19 mouse cellular contexts compared by ENCODE assay signal in genomic region chr2:18352620-18353019, GRCm38 (mm10). TPM values are rescaled to one million over a fixed set of nuclear protein-coding genes. Genes with fewer than 3 reads are reported as not detected.
A peak's percentile ranks its signal among the peaks of the same experiment; 100 is the strongest.
DNase-seq lines count a peak whose midpoint lies in the region; ATAC-seq and TF ChIP-seq lines count a peak whose summit lies in the region.
"Had no signal": no experiment of that assay in that cellular context is flagged by ENCODE, and none has a peak within 500 bp of the region (broad histone marks: within the 10 kb centered on the region; RNA-seq: fewer than 3 reads in every experiment).

No protein-coding gene starts in this region.

- H3K27ac ChIP-seq in gastrocnemius, adult 2 months: no peak overlapping the region
- no peak overlapping the region for H3K27ac ChIP-seq in midbrain, embryonic 14.5 days (replicated peaks; ENCODE audit: low read depth, low read length)
- no peak overlapping the region for H3K27ac ChIP-seq in midbrain, embryonic 10.5 days (replicated peaks)
- H3K27ac ChIP-seq: embryonic facial prominence, embryonic 12.5 days; limb, embryonic 12.5 days; neural tube, embryonic 12.5 days had no signal

- H3K4me3 ChIP-seq in gastrocnemius, adult 2 months: no peak overlapping the region
- no peak overlapping the region for H3K4me3 ChIP-seq in midbrain, embryonic 14.5 days (replicated peaks; ENCODE audit: low read depth, low read length)
- no peak overlapping the region for H3K4me3 ChIP-seq in midbrain, embryonic 10.5 days
- H3K4me3 ChIP-seq: embryonic facial prominence, embryonic 12.5 days; limb, embryonic 12.5 days; neural tube, embryonic 12.5 days had no signal

- H3K4me1 ChIP-seq in midbrain, embryonic 14.5 days (ENCODE audit: control insufficient read depth, insufficient read depth, low read length): no peaks in the 10 kb centered on the region
- H3K4me1 ChIP-seq in midbrain, embryonic 10.5 days: no peaks in the 10 kb centered on the region
- H3K4me1 ChIP-seq: embryonic facial prominence, embryonic 12.5 days; limb, embryonic 12.5 days; neural tube, embryonic 12.5 days had no signal

- no peak for ATAC-seq in midbrain, embryonic 14.5 days (ENCODE audit: low FRiP score, low TSS enrichment)

- intact Hi-C loops in gastrocnemius, adult 2 months (cut with DNase I): no loop called here

- TF ChIP-seq CTCF in gastrocnemius, adult 2 months (IDR thresholded peaks at IDR 0.05): peak; percentile 50

- no peak for DNase-seq in gastrocnemius, adult 2 months
- DNase-seq in gastrocnemius, postnatal 10 days: no peak
- peak; percentile 5 for DNase-seq in kidney, postnatal 14 days
- no peak for DNase-seq in kidney, adult 8-10 months
- peak; percentile 8 for DNase-seq in midbrain, embryonic 14.5 days
- no peak for DNase-seq in midbrain, embryonic 10.5 days (ENCODE audit: low spot score)
- DNase-seq in retina, embryonic 14.5 days (ENCODE audit: low spot score): peak; percentile 11
- no peak for DNase-seq in ovary, postnatal 10 days (ENCODE audit: low spot score)
- DNase-seq: adrenal gland, postnatal 10 days; heart, adult 18-20 months; heart, postnatal 4 days; kidney, postnatal 10 days; lung, adult 18-20 months; right cerebral cortex, adult 18-20 months; spleen, adult 18-20 months; thymus, postnatal 36 days had no signal

- H3K9ac ChIP-seq in midbrain, embryonic 14.5 days (replicated peaks; ENCODE audit: low read length): no peak overlapping the region
- H3K9ac ChIP-seq: embryonic facial prominence, embryonic 12.5 days; limb, embryonic 12.5 days; neural tube, embryonic 12.5 days had no signal

- H3K27me3 ChIP-seq in midbrain, embryonic 14.5 days (ENCODE audit: control insufficient read depth, insufficient read depth, low read length): no peaks in the 10 kb centered on the region
- H3K27me3 ChIP-seq in midbrain, embryonic 10.5 days (ENCODE audit: low read depth, poor library complexity, severe bottlenecking): no peaks in the 10 kb centered on the region
- H3K27me3 ChIP-seq: embryonic facial prominence, embryonic 12.5 days; limb, embryonic 12.5 days; neural tube, embryonic 12.5 days had no signal

- WGBS in midbrain, embryonic 14.5 days: 94% methylated on average over 2 of the region's 2 CpGs
- WGBS in midbrain, embryonic 10.5 days: 90% methylated on average over 2 of the region's 2 CpGs

- H3K4me2 ChIP-seq in midbrain, embryonic 14.5 days (ENCODE audit: low read length): no peak overlapping the region
- H3K4me2 ChIP-seq: embryonic facial prominence, embryonic 12.5 days; limb, embryonic 12.5 days; neural tube, embryonic 12.5 days had no signal

- no peaks in the 10 kb centered on the region for H3K9me3 ChIP-seq in midbrain, embryonic 14.5 days (ENCODE audit: control insufficient read depth, low read length)
- peaks cover 15% of the 10 kb centered on the region; the same call in 1 of the 2 replicates for H3K9me3 ChIP-seq in midbrain, embryonic 10.5 days (replicated peaks)
- H3K9me3 ChIP-seq: embryonic facial prominence, embryonic 12.5 days; neural tube, embryonic 12.5 days had no signal

- H3K36me3 ChIP-seq in midbrain, embryonic 14.5 days (ENCODE audit: control insufficient read depth, insufficient read depth, low read length): no peaks in the 10 kb centered on the region
- H3K36me3 ChIP-seq in midbrain, embryonic 10.5 days: no peaks in the 10 kb centered on the region
- H3K36me3 ChIP-seq: embryonic facial prominence, embryonic 12.5 days; limb, embryonic 12.5 days; neural tube, embryonic 12.5 days had no signal

RNA-seq across cellular contexts. Expression of gene Dnajc1, which starts 40.0 kb away (rescaled TPM):
- total RNA-seq in gastrocnemius, adult 2 months (2021): 10 to 100 TPM; 10.7 to 13.2 TPM
- total RNA-seq in gastrocnemius, postnatal 10 days (2021): 10 to 100 TPM; 13.4 to 18.3 TPM
- polyA plus RNA-seq in midbrain, embryonic 14.5 days (2014; fragmentation: Nextera tagmentation; extraction: Ambion mirVana): 20.7 and 22.2 TPM in 2 replicates
- polyA plus RNA-seq in midbrain, embryonic 10.5 days (2016; fragmentation: Nextera tagmentation; extraction: Ambion mirVana): 25.8 and 27.0 TPM in 2 replicates

Comparison
In these comparisons a context has a peak if more than half of its experiments do, and no peak if none do; other contexts are left out.
1. DNase-seq: peak in kidney, postnatal 14 days (single experiment), midbrain, embryonic 14.5 days (single experiment) and retina, embryonic 14.5 days (single experiment); none in gastrocnemius, adult 2 months (single experiment), gastrocnemius, postnatal 10 days (single experiment), kidney, adult 8-10 months (0 of 2), midbrain, embryonic 10.5 days (single experiment) and ovary, postnatal 10 days (single experiment).